Mouse (Mus musculus): ENCODE data around the gene Gm11060. TPM values are rescaled to one million over a fixed set of nuclear protein-coding genes. Genes with fewer than 3 reads are reported as not detected.

Gm11060 gene
- total and polyA plus RNA-seq, 2 experiments from 2014 or later: not detected

DNA sequence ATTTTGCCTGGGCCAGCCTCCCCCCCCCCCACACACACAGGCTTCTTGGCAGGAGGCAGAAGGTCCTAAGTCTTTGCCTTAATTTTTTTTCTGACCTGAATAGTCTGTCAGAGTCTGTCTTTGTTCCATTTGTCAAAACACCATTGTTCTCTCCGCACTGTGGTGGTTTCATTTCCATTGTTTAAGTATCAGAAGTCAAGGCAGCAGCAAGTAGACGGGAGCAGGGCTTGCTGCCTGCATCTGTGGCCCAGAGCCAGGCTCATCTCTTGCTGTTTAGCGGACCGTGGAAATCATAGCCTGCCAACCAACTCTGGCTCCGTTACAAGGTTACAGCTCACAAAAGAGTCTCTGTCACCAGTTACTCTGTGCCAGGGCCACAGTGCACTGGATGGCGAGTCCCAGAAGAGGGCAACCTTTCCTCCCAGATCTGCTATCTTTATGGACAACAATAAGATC lies 16.9 kb downstream of the Gm11060 start:
- no peak overlapping the region for H3K27ac ChIP-seq
- no peak overlapping the region for H3K4me3 ChIP-seq (ENCODE audit: low read length)
- no peaks in the 10 kb centered on the region for H3K36me3 ChIP-seq (ENCODE audit: insufficient read depth, low read length)
- TF ChIP-seq CTCF (IDR thresholded peaks at IDR 0.05; ENCODE audit: low read depth): peak; percentile 66
- H3K9ac ChIP-seq (replicated peaks; ENCODE audit: low read length): no peak overlapping the region
- H3K4me2 ChIP-seq (ENCODE audit: low read depth, low read length): no peak overlapping the region
- ATAC-seq (peak; percentile 97), DNase-seq (ENCODE audit: low spot score) (peak; percentile 96)
- H3K4me1 ChIP-seq (ENCODE audit: insufficient read depth, low read length): no peaks in the 10 kb centered on the region
- WGBS: 5% methylated on average over 6 of the region's 6 CpGs
- no peaks in the 10 kb centered on the region for H3K9me3 ChIP-seq (ENCODE audit: low read length)
- peaks cover 10% of the 10 kb centered on the region; the same call in 1 of the 2 replicates for H3K27me3 ChIP-seq (ENCODE audit: insufficient read depth, low read length)

GRCm38 (mm10) chr2:105114074-105114473 lies 22.3 kb downstream of the Gm11060 start:
- TF ChIP-seq CTCF (IDR thresholded peaks at IDR 0.05; ENCODE audit: low read depth): no peak
- Histone ChIP-seq H3K36me3 (ENCODE audit: insufficient read depth, low read length) (no peaks in the 10 kb centered on the region), H3K4me3 (ENCODE audit: low read length) (no peak overlapping the region), H3K4me2 (ENCODE audit: low read depth, low read length) (no peak overlapping the region), H3K4me1 (ENCODE audit: insufficient read depth, low read length) (no peaks in the 10 kb centered on the region), H3K27ac (no peak overlapping the region), H3K27me3 (ENCODE audit: insufficient read depth, low read length) (peaks cover 31% of the 10 kb centered on the region), H3K9me3 (ENCODE audit: low read length) (no peaks in the 10 kb centered on the region), H3K9ac (replicated peaks; ENCODE audit: low read length) (no peak overlapping the region)
- WGBS: 10% methylated on average over 9 of the region's 9 CpGs
- no peak for DNase-seq (ENCODE audit: low spot score)
- no peak for ATAC-seq

GRCm38 (mm10) chr2:105117669-105118068 lies 25.9 kb downstream of the Gm11060 start:
- Histone ChIP-seq H3K27ac (no peak overlapping the region), H3K4me2 (ENCODE audit: low read depth, low read length) (no peak overlapping the region), H3K36me3 (ENCODE audit: insufficient read depth, low read length) (no peaks in the 10 kb centered on the region), H3K4me3 (ENCODE audit: low read length) (no peak overlapping the region), H3K4me1 (ENCODE audit: insufficient read depth, low read length) (no peaks in the 10 kb centered on the region), H3K9ac (replicated peaks; ENCODE audit: low read length) (no peak overlapping the region), H3K27me3 (ENCODE audit: insufficient read depth, low read length) (peaks cover 60% of the 10 kb centered on the region), H3K9me3 (ENCODE audit: low read length) (no peaks in the 10 kb centered on the region)
- ATAC-seq: no peak
- no peak for DNase-seq (ENCODE audit: low spot score)
- WGBS: 77% methylated on average over 8 of the region's 8 CpGs
- no peak for TF ChIP-seq CTCF (IDR thresholded peaks at IDR 0.05; ENCODE audit: low read depth)

- 1% methylated on average over 8 of the region's 8 CpGs for WGBS
- H3K4me2 ChIP-seq (ENCODE audit: low read depth, low read length): no peak overlapping the region
- ATAC-seq: no peak
Measured at GRCm38 (mm10) chr2:105122216-105122615, 30.4 kb downstream of the Gm11060 start.

DNA sequence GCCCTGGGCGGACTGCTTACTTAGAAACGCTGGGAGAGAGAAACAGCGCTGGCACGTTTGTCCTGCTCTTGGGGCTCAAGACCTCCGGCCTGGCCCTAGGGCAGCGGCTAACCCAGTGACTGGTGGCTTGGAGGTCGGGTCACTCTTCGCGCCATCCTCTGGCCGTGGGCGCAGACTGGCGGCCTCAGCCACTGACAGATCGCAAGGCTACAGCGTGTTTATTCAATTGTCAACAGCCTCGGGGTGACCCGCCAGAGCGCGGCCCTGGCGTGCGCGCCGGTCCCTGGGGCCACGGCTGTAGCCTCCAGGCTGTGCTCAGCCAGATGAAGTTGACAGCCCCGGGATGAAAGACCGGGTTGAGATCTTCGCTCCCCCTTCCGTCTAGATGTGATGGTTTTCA lies 31.1 kb downstream of the Gm11060 start:
- no peak for ATAC-seq
- Histone ChIP-seq H3K9me3 (ENCODE audit: low read length) (no peaks in the 10 kb centered on the region), H3K9ac (replicated peaks; ENCODE audit: low read length) (no peak overlapping the region), H3K4me2 (ENCODE audit: low read depth, low read length) (0 out of 2 replicates have a peak overlapping the region, but pooled peaks have one; percentile 8), H3K27ac (no peak overlapping the region), H3K4me3 (ENCODE audit: low read length) (peak overlapping the region; percentile 11; the same call in 1 of the 2 replicates), H3K36me3 (ENCODE audit: insufficient read depth, low read length) (no peaks in the 10 kb centered on the region), H3K27me3 (ENCODE audit: insufficient read depth, low read length) (peaks cover 87% of the 10 kb centered on the region), H3K4me1 (ENCODE audit: insufficient read depth, low read length) (no peaks in the 10 kb centered on the region)
- WGBS: under 1% methylated on average over 27 of the region's 27 CpGs
- no peak for DNase-seq (ENCODE audit: low spot score)
- TF ChIP-seq CTCF (IDR thresholded peaks at IDR 0.05; ENCODE audit: low read depth): no peak

More at GRCm38 (mm10) chr2:105122216-105122615, 30.4 kb downstream of the Gm11060 start:
- no peak overlapping the region for H3K27ac ChIP-seq
- TF ChIP-seq CTCF (IDR thresholded peaks at IDR 0.05; ENCODE audit: low read depth): no peak
- no peaks in the 10 kb centered on the region for H3K4me1 ChIP-seq (ENCODE audit: insufficient read depth, low read length)
- no peaks in the 10 kb centered on the region for H3K36me3 ChIP-seq (ENCODE audit: insufficient read depth, low read length)
- no peak overlapping the region for H3K4me3 ChIP-seq (ENCODE audit: low read length)
- H3K9ac ChIP-seq (replicated peaks; ENCODE audit: low read length): no peak overlapping the region
- H3K27me3 ChIP-seq (ENCODE audit: insufficient read depth, low read length): peaks cover 84% of the 10 kb centered on the region
- DNase-seq (ENCODE audit: low spot score): no peak
- H3K9me3 ChIP-seq (ENCODE audit: low read length): no peaks in the 10 kb centered on the region

- WGBS: 3% methylated on average over 8 of the region's 8 CpGs
- DNase-seq (ENCODE audit: low spot score) (no peak), ATAC-seq (no peak)
- H3K36me3 ChIP-seq (ENCODE audit: insufficient read depth, low read length): no peaks in the 10 kb centered on the region
- peaks cover 88% of the 10 kb centered on the region for H3K27me3 ChIP-seq (ENCODE audit: insufficient read depth, low read length)
- H3K4me3 ChIP-seq (ENCODE audit: low read length): no peak overlapping the region
- no peak overlapping the region for H3K27ac ChIP-seq
- H3K4me2 ChIP-seq (ENCODE audit: low read depth, low read length): no peak overlapping the region
- no peak overlapping the region for H3K9ac ChIP-seq (replicated peaks; ENCODE audit: low read length)
- TF ChIP-seq CTCF (IDR thresholded peaks at IDR 0.05; ENCODE audit: low read depth): no peak
- H3K4me1 ChIP-seq (ENCODE audit: insufficient read depth, low read length): no peaks in the 10 kb centered on the region
- no peaks in the 10 kb centered on the region for H3K9me3 ChIP-seq (ENCODE audit: low read length)
Measured at GRCm38 (mm10) chr2:105123431-105123830, 31.6 kb downstream of the Gm11060 start.

DNA sequence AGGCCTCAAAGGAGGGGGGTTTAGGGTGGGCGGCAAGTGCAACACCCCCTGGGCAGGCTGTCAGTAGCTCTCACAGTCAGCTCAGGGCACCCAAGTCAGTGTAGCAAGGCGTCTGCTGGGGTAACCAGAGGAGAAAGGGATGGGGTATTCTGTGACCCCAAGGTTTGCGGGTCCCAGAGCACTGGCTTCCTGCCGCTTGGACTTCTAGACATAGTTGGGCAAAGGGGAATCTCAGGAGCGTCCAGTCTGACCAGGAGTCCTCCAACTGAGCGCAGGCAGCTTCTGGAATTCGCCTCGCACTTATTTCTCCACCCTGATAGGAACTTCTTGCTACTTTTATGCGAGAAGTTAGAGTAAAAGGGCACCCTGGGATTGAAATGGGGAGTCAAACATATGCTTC lies 32.1 kb downstream of the Gm11060 start:
- H3K36me3 ChIP-seq (ENCODE audit: insufficient read depth, low read length): no peaks in the 10 kb centered on the region
- H3K4me3 ChIP-seq (ENCODE audit: low read length): no peak overlapping the region
- H3K27me3 ChIP-seq (ENCODE audit: insufficient read depth, low read length): peaks cover 90% of the 10 kb centered on the region
- WGBS: 2% methylated on average over 9 of the region's 9 CpGs
- DNase-seq (ENCODE audit: low spot score) (no peak), ATAC-seq (no peak)
- no peak overlapping the region for H3K27ac ChIP-seq
- TF ChIP-seq CTCF (IDR thresholded peaks at IDR 0.05; ENCODE audit: low read depth): no peak
- H3K4me1 ChIP-seq (ENCODE audit: insufficient read depth, low read length): no peaks in the 10 kb centered on the region
- H3K9ac ChIP-seq (replicated peaks; ENCODE audit: low read length): no peak overlapping the region
- H3K9me3 ChIP-seq (ENCODE audit: low read length): no peaks in the 10 kb centered on the region
- H3K4me2 ChIP-seq (ENCODE audit: low read depth, low read length): no peak overlapping the region

All from hindbrain, postnatal 0 days (tissue).